Mouse (Mus musculus): Measurements from ENCODE around the gene Gatad1.
"Not testable (repeated sequence)": the region's sequence is repeated elsewhere in the genome, so short reads cannot be mapped to it uniquely, and the experiment has no call there.

Gene Gatad1

DNA sequence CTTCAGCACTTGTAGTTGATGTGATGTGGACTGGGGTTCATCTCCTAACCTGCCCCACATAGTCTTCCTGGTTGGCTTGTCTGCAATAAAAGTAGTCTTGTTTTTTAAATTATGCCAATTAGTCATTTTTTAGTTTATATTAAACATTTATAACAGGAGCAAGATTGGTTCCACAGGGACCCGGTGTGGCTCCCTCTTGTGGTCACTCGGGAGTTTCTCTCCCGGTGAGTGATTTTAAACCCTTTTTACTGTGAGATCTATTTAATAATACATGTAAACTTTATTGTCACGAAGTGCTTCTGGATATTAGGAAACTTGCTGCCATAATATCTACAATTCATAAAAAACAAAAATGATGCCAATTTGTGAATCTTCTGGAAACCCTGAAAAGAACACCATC, 23.0 kb downstream of the Gatad1 start:
- DNase-seq (ENCODE audit: low read depth), result peak; percentile 46

GRCm38 (mm10) chr5:3633315-3633714, 23.7 kb downstream of the Gatad1 start:
- DNase-seq (ENCODE audit: low read depth), result no peak

GRCm38 (mm10) chr5:3632285-3632684, 24.7 kb downstream of the Gatad1 start:
- no peak for DNase-seq (ENCODE audit: low read depth)

GRCm38 (mm10) chr5:3631512-3632271, 25.3 kb downstream of the Gatad1 start:
- no peak for DNase-seq (ENCODE audit: low read depth)

DNA sequence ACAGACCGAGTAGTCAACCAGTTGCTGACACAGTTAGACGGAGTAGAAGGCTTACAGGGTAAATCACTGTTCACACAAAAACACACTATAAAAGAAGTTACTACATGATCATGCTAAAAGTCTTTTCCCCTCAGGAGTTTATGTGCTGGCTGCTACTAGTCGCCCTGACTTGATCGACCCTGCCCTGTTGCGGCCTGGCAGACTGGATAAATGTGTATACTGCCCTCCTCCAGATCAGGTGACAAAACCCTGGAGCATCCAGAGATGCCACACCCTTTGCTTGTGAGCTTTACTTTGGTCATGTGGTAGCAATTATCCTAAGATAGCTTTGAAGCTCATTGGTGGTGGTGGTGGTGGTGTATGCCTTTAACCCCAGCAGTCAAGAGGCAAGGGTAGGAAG, 26.9 kb downstream of the Gatad1 start:
- DNase-seq (ENCODE audit: low read depth), result no peak

GRCm38 (mm10) chr5:3620486-3620885, 36.5 kb downstream of the Gatad1 start:
- no peak for DNase-seq (ENCODE audit: low read depth)

DNA sequence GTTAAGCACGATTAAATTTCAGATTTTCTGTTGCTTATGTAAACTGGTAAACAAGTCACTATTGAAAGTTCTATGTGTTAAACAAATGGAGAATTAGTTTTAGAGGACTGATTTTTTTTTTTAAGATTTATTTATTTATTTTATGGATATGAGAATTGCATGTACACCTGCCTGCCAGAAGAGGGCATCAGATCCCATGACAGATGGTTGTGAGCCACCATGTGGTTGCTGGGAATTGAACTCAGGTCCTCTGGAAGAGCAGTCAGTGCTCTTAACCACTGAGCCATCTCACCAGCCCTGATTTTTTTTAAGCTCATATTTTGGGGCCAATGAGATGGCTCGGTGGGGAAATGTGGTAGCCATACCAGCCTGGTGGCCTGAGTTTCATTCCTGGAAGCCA, 45.1 kb downstream of the Gatad1 start:
- DNase-seq (ENCODE audit: low read depth), result not testable (repeated sequence)

DNA sequence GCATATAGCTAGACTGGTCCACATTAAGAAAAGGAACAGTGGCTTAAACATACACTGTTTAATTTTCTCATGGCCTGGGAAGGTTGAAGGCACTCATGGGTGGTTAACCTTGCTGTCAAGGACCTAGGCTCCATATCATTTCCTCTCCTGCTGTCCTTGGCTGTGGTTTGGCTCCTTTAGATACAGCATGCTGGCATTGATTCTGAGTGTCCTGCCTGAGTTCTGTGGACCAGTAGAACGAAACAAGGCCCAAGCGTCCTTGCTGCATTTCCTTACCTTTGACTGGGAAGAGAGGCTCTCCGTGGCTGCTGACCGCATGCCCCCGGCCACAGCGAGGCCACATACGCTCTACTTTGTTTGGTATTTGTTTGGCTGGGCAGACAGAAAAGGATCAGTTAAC, 47.7 kb downstream of the Gatad1 start:
- DNase-seq (ENCODE audit: low read depth), result no peak

DNA sequence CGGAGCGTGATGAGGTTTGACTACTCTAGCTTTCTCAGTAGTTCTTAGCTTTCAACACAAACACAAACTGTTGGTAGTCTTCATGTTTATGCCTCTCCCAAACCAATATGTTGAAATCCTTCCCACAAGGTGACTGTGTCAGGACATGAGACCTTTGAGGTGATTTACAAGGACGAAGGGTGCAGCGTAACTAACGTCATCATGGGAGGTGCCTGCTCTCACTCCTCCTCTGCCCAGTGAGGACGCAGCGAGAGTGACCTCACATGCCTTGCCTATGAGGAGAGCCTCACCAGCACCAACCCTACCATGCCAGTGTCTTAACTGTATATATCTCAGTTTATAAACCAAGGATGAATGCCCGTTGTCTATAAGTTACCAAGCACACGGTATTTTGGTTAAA, 49.9 kb downstream of the Gatad1 start:
- no peak for DNase-seq (ENCODE audit: low read depth)

- no peak for DNase-seq (ENCODE audit: low read depth)
These were observed 56.2 kb downstream of the Gatad1 start for GRCm38 (mm10) chr5:3600790-3601189.

DNA sequence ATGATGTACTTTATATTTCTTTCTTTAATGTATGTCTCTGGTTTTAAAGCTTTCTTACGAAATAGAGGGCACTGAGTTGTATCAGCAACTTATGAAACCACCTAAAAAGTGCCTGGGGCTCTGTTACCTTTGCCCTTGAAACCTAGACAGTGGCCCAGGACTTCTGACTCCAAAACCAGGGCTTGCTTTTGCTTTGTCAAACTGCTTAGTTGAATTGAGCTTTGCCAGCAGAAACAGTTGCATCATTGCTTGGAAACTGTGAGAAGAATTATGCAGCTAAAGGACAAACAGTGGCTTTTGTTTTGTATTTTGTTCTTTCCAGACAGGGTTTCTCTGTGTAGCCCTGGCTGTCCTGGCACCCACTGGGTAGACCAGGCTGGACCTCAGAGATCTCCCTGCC, 56.7 kb downstream of the Gatad1 start:
- DNase-seq (ENCODE audit: low read depth), result no peak

GRCm38 (mm10) chr5:3598766-3599165, 58.2 kb downstream of the Gatad1 start:
- DNase-seq (ENCODE audit: low read depth), result no peak

- no peak for DNase-seq (ENCODE audit: low read depth)
These were observed 59.8 kb downstream of the Gatad1 start for GRCm38 (mm10) chr5:3597171-3597570.

GRCm38 (mm10) chr5:3596399-3596766, 60.6 kb downstream of the Gatad1 start, which contains the start of gene Rbm48:
Gene Rbm48 (minus strand): TSS chr5:3596585.
- peak; percentile 86 for DNase-seq (ENCODE audit: low read depth)

- peak; percentile 98 for DNase-seq (ENCODE audit: low read depth)
These were observed 61.1 kb downstream of the Gatad1 start, which contains the start of gene Pex1 for GRCm38 (mm10) chr5:3595693-3596398. Gene Pex1 (plus strand): TSS chr5:3596066.
